Mouse (Mus musculus): ENCODE results near the gene Dpy30. TPM values are rescaled to one million over a fixed set of nuclear protein-coding genes. Genes with fewer than 3 reads are reported as not detected.

Dpy30 gene
- polyA plus RNA-seq (2017; shearing (Covaris generic)), result 128 TPM

DNA sequence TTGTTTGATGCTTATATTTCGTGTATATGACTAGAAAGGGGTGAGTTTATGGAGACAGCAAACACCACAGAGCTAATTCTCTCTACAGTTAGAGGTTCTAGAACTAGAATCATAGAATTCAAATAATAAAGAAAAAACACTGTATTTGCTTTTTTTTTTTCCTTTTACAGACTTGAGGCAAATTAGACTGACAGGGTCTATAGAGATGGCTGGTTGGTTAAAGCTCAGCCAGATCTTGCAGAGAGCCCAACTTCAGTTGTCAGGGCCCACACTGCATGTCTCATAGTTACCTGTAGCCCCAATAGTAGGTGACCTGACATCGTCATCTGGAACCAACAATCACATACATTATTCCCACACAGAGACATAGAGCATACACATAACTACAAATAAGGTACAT lies at the start of gene Dpy30:
TSS of gene Dpy30 (minus strand) at position 101 of the 400 bp plus-strand sequence.

DNA sequence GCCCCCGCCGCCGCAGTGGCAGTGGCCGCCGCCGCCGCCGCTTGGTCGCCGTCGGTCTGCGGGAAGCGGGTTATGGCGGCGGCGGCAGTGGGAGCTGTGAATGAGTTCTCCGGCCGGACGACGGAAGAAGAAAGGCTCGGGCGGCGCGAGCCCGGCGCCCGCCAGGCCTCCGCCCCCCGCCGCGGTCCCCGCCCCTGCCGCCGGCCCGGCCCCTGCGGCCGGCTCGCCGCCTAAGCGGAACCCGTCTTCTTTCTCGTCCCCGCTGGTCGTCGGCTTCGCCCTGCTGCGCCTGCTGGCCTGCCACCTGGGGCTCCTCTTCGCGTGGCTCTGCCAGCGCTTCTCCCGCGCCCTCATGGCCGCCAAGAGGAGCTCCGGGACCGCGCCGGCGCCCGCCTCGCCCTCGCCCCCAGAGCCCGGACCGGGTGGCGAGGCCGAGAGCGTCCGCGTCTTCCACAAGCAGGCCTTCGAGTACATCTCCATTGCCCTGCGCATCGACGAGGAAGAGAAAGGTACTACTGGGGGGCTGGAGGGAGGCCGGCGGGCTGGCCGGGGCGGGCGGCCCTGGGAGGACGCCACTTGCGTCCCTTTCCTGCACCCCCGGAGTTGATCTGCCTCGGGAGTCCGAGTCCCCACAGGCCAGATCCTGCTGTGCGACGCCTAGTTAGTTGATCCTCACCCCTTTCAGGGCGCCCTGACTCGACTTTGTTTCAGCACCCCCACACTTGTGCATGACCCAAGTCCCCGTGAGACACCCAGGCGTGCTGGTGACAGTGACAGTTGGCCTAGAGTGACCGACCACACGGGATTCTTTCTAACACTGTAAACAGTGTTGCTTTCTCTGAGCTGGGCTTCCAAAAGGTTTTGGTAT lies 15.4 kb upstream of the Dpy30 start, which contains the start of gene Spast:
TSS of gene Spast (plus strand) at position 51 of the 868 bp plus-strand sequence.

DNA sequence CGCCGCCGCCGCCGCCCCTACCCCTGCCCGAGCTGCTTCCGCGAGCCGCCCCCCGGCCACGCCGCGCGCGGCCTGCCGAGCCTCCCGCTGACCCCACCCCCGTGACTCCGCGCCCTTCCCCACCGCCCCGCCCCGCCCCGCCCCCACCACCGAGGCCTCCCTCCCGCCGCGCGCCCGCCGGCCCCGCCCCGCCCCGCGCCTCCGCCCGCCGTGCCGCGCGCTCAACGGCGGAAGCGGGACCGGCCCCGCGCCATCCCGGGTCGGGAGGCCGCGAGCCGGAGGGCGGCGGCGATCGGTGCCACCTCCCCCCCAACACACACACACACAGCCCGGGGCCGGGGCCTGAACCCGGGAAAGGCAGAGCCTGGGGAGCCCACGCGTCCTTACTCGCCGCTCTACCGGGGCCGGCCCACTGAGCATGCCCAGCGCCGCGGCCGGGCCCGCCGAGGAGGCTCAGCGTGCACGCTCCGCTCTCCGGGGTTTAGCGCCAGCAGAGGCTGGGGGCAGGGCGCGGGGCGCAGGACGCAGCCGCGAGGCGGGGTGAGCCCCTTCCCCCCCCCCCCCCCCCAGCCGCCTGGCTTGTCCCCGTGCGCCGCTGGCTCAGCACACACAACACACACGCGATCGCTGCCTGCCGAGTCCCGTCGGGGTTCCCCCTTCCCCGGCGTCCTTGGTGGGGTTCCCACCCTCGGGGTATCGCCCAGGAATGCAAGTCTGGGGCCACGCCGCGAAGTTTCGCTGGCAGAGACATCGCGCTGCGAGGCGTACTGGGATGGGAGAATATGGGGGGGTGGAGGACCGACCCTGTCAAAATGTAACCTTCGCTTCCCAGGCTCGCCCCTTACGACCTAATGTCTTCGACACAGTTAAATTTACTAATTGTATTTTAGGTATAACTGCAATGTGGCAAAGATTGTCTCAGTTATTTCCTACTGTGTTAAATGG lies 28.4 kb downstream of the Dpy30 start, which contains the start of gene Memo1:
TSS of gene Memo1 (minus strand) at position 496 of the 945 bp plus-strand sequence.

Other genes starting within 250 kb of the Dpy30 start
- gene Memo1, start 28.4 kb downstream of the Dpy30 start, polyA plus RNA-seq (2017; shearing (Covaris generic)), result 46.1 TPM
- 5.0 TPM for gene Spast, start 15.0 kb upstream of the Dpy30 start, polyA plus RNA-seq (2017; shearing (Covaris generic))
- gene Slc30a6, start 71.7 kb upstream of the Dpy30 start, polyA plus RNA-seq (2017; shearing (Covaris generic)), result 44.5 TPM
- 1.2 TPM for gene Nlrc4, start 135.2 kb upstream of the Dpy30 start, polyA plus RNA-seq (2017; shearing (Covaris generic))
- 13.5 TPM for gene Yipf4, start 165.5 kb upstream of the Dpy30 start, polyA plus RNA-seq (2017; shearing (Covaris generic))
- gene Birc6, start 204.4 kb upstream of the Dpy30 start, polyA plus RNA-seq (2017; shearing (Covaris generic)), result 41.2 TPM

Measured in CD4-positive, CD25-positive, alpha-beta regulatory T cell, adult 9 weeks (primary cell).